In genomic region chr7:39867451-39867850, GRCm38 (mm10) we compare ENCODE assay signal across 14 mouse cellular contexts.
DNase-seq lines count a peak whose midpoint lies in the region; ATAC-seq lines count a peak whose summit lies in the region.
"Had no signal": no experiment of that assay in that cellular context is flagged by ENCODE, and none has a peak within 500 bp of the region (broad histone marks: within the 10 kb centered on the region; RNA-seq: fewer than 3 reads in every experiment).

No protein-coding gene starts in this region.

- H3K4me2 ChIP-seq in embryonic facial prominence, embryonic 14.5 days (ENCODE audit: low read depth, low read length) = no peak overlapping the region
- no peak overlapping the region for H3K4me2 ChIP-seq in midbrain, embryonic 14.5 days (ENCODE audit: low read length)
- H3K4me2 ChIP-seq: embryonic facial prominence, embryonic 13.5 days; heart, embryonic 11.5 days had no signal

- H3K9me3 ChIP-seq in embryonic facial prominence, embryonic 14.5 days (ENCODE audit: control insufficient read depth, low read length) = 0 out of 2 replicates have a peak, but pooled peaks cover 4% of the 10 kb centered on the region
- no peaks in the 10 kb centered on the region for H3K9me3 ChIP-seq in embryonic facial prominence, embryonic 10.5 days
- H3K9me3 ChIP-seq in midbrain, embryonic 14.5 days (ENCODE audit: control insufficient read depth, low read length) = no peaks in the 10 kb centered on the region
- H3K9me3 ChIP-seq: embryonic facial prominence, embryonic 13.5 days had no signal

- H3K27ac ChIP-seq in embryonic facial prominence, embryonic 14.5 days (replicated peaks; ENCODE audit: low read depth, low read length) = no peak overlapping the region
- no peak overlapping the region for H3K27ac ChIP-seq in embryonic facial prominence, embryonic 10.5 days (replicated peaks)
- H3K27ac ChIP-seq in midbrain, embryonic 14.5 days (replicated peaks; ENCODE audit: low read depth, low read length) = no peak overlapping the region
- H3K27ac ChIP-seq: embryonic facial prominence, embryonic 13.5 days; liver, embryonic 14.5 days had no signal

- peak; percentile 11 for DNase-seq in embryonic facial prominence, embryonic 14.5 days (ENCODE audit: low spot score)
- no peak for DNase-seq in embryonic facial prominence, embryonic 10.5 days (ENCODE audit: low spot score)
- DNase-seq in left cerebral cortex, adult 9 months (ENCODE audit: low spot score in 2 of 2) = peak; percentile 2 to 7
- DNase-seq in left cerebral cortex, postnatal 14 days (ENCODE audit: low spot score in 2 of 2) = no peak
- DNase-seq in brain, adult 2 months (ENCODE audit: low read depth, low spot score) = peak; percentile 84
- peak; percentile 57 for DNase-seq in midbrain, embryonic 14.5 days
- DNase-seq in lung, postnatal 14 days = no peak
- no peak for DNase-seq in thymus, postnatal 4 days
- DNase-seq: B cell, adult 2 months; thymus, adult 2 months had no signal

- no peaks in the 10 kb centered on the region for H3K36me3 ChIP-seq in embryonic facial prominence, embryonic 14.5 days (ENCODE audit: control insufficient read depth, insufficient read depth, low read length)
- H3K36me3 ChIP-seq in embryonic facial prominence, embryonic 10.5 days (replicated peaks) = no peaks in the 10 kb centered on the region
- no peaks in the 10 kb centered on the region for H3K36me3 ChIP-seq in midbrain, embryonic 14.5 days (ENCODE audit: control insufficient read depth, insufficient read depth, low read length)
- H3K36me3 ChIP-seq: embryonic facial prominence, embryonic 13.5 days had no signal

- H3K4me3 ChIP-seq in embryonic facial prominence, embryonic 14.5 days (ENCODE audit: low read depth, low read length) = no peak overlapping the region
- H3K4me3 ChIP-seq in embryonic facial prominence, embryonic 10.5 days = no peak overlapping the region
- H3K4me3 ChIP-seq in midbrain, embryonic 14.5 days (replicated peaks; ENCODE audit: low read depth, low read length) = no peak overlapping the region
- H3K4me3 ChIP-seq: embryonic facial prominence, embryonic 13.5 days had no signal

- no peaks in the 10 kb centered on the region for H3K27me3 ChIP-seq in embryonic facial prominence, embryonic 14.5 days (replicated peaks; ENCODE audit: control insufficient read depth, insufficient read depth, low read length)
- H3K27me3 ChIP-seq in embryonic facial prominence, embryonic 10.5 days (replicated peaks; ENCODE audit: low read depth, poor library complexity, severe bottlenecking) = no peaks in the 10 kb centered on the region
- H3K27me3 ChIP-seq in midbrain, embryonic 14.5 days (ENCODE audit: control insufficient read depth, insufficient read depth, low read length) = no peaks in the 10 kb centered on the region
- H3K27me3 ChIP-seq: embryonic facial prominence, embryonic 13.5 days had no signal

- H3K4me1 ChIP-seq in embryonic facial prominence, embryonic 14.5 days (ENCODE audit: control insufficient read depth, insufficient read depth, low read length) = no peaks in the 10 kb centered on the region
- H3K4me1 ChIP-seq in embryonic facial prominence, embryonic 10.5 days = peaks cover 5% of the 10 kb centered on the region
- H3K4me1 ChIP-seq in midbrain, embryonic 14.5 days (ENCODE audit: control insufficient read depth, insufficient read depth, low read length) = no peaks in the 10 kb centered on the region

- no peak overlapping the region for H3K9ac ChIP-seq in embryonic facial prominence, embryonic 14.5 days (ENCODE audit: low read depth, low read length)
- H3K9ac ChIP-seq in midbrain, embryonic 14.5 days (replicated peaks; ENCODE audit: low read length) = no peak overlapping the region
- H3K9ac ChIP-seq: embryonic facial prominence, embryonic 13.5 days; liver, embryonic 14.5 days had no signal

- ATAC-seq in embryonic facial prominence, embryonic 14.5 days (ENCODE audit: low read depth) = no peak
- no peak for ATAC-seq in midbrain, embryonic 14.5 days (ENCODE audit: low FRiP score, low TSS enrichment)
- ATAC-seq: inflammation-experienced regulatory T-cells, adult 6 months had no signal

- intact Hi-C loops in left cerebral cortex, postnatal 14 days (cut with DNase I) = no loop called here

- 21% methylated on average over 3 of the region's 3 CpGs for WGBS in embryonic facial prominence, embryonic 14.5 days
- 21% methylated on average over 3 of the region's 3 CpGs for WGBS in embryonic facial prominence, embryonic 10.5 days
- WGBS in midbrain, embryonic 14.5 days = 4% methylated on average over 3 of the region's 3 CpGs

Comparison
In these comparisons a context has a peak if more than half of its experiments do, and no peak if none do; other contexts are left out.
1. DNase-seq: peak in embryonic facial prominence, embryonic 14.5 days (single experiment), left cerebral cortex, adult 9 months (2 of 2), brain, adult 2 months (single experiment) and midbrain, embryonic 14.5 days (single experiment); none in embryonic facial prominence, embryonic 10.5 days (single experiment), left cerebral cortex, postnatal 14 days (0 of 2), lung, postnatal 14 days (single experiment) and thymus, postnatal 4 days (single experiment).